Mouse (Mus musculus) mouse trophoblast stem cell (cell line): ENCODE results near the gene Habp4.

Experiments
- in situ Hi-C, 2 experiments: fragments of 300-500 bp; cut with MseI, MboI; formaldehyde crosslinking; loops; 2 replicates in 1 of 2; 3 replicates in 1 of 2; pipeline ENCODE4 v1.15.1; 2025

The Habp4 gene

GRCm38 (mm10) chr13:64178746-64179652 is 17.4 kb downstream of the Habp4 start:
- in situ Hi-C loops, result no loop called here

- in situ Hi-C loops, result no loop called here
Measured at GRCm38 (mm10) chr13:64180300-64180699, 18.7 kb downstream of the Habp4 start.

GRCm38 (mm10) chr13:64180888-64181287 is 19.3 kb downstream of the Habp4 start:
- in situ Hi-C loops, result no loop called here

- in situ Hi-C loops, result no loop called here
Measured at GRCm38 (mm10) chr13:64182091-64182490, 20.5 kb downstream of the Habp4 start.

- in situ Hi-C loops, result no loop called here
Measured at GRCm38 (mm10) chr13:64183583-64183982, 22.0 kb downstream of the Habp4 start.

- in situ Hi-C loops, result no loop called here
Measured at GRCm38 (mm10) chr13:64184361-64184760, 22.7 kb downstream of the Habp4 start.

- in situ Hi-C loops, result no loop called here
Measured at GRCm38 (mm10) chr13:64185176-64185575, 23.6 kb downstream of the Habp4 start.

GRCm38 (mm10) chr13:64185586-64185985 is 24.0 kb downstream of the Habp4 start:
- in situ Hi-C loops, result no loop called here

- in situ Hi-C loops, result no loop called here
Measured at GRCm38 (mm10) chr13:64186516-64186915, 24.9 kb downstream of the Habp4 start.

- in situ Hi-C loops, result no loop called here
Measured at GRCm38 (mm10) chr13:64187065-64187464, 25.4 kb downstream of the Habp4 start.

- in situ Hi-C loops, result no loop called here
Measured at GRCm38 (mm10) chr13:64197899-64198298, 36.3 kb downstream of the Habp4 start.

GRCm38 (mm10) chr13:64198310-64198709 is 36.7 kb downstream of the Habp4 start:
- in situ Hi-C loops, result no loop called here

- in situ Hi-C loops, result no loop called here
Measured at GRCm38 (mm10) chr13:64200911-64201310, 39.3 kb downstream of the Habp4 start.

- in situ Hi-C loops, result no loop called here
Measured at GRCm38 (mm10) chr13:64204726-64205125, 43.1 kb downstream of the Habp4 start.

- in situ Hi-C loops, result no loop called here
Measured at GRCm38 (mm10) chr13:64205186-64205585, 43.6 kb downstream of the Habp4 start.

- in situ Hi-C loops, result no loop called here
Measured at GRCm38 (mm10) chr13:64208146-64208545, 46.5 kb downstream of the Habp4 start.

GRCm38 (mm10) chr13:64211995-64212603 is 50.5 kb downstream of the Habp4 start:
- in situ Hi-C loops, result no loop called here

- in situ Hi-C loops, result no loop called here
Measured at GRCm38 (mm10) chr13:64214891-64215290, 53.3 kb downstream of the Habp4 start.

- in situ Hi-C loops, result no loop called here
Measured at GRCm38 (mm10) chr13:64225738-64226137, 64.1 kb downstream of the Habp4 start.

GRCm38 (mm10) chr13:64226725-64227124 is 65.1 kb downstream of the Habp4 start:
- in situ Hi-C loops, result no loop called here

GRCm38 (mm10) chr13:64233139-64233538 is 71.5 kb downstream of the Habp4 start:
- in situ Hi-C loops, result no loop called here

GRCm38 (mm10) chr13:64235062-64235715 is 73.6 kb downstream of the Habp4 start:
- in situ Hi-C loops, result no loop called here
